Mouse (Mus musculus): ENCODE measurements at regions not wholly inside any gene's neighbourhood (a gene's known extent, or its start where the extent isn't known, plus 50 kb on each side); places are given as distances from the start of the nearest gene placed in this dataset.

- TF ChIP-seq CTCF (conservative IDR thresholded peaks at IDR 0.05; ENCODE audit: low read length) (no peak), NANOG (IDR thresholded peaks at IDR 0.05; ENCODE audit: borderline replicate concordance, low read length) (no peak), POU5F1 (IDR thresholded peaks at IDR 0.05; ENCODE audit: borderline replicate concordance, low read length) (no peak)
Observed at GRCm38 (mm10) chr13:26382631-26383030, 387.3 kb downstream of the Hdgfl1 start.
